Mouse (Mus musculus) cerebellum, adult 9-11 months (tissue): ENCODE results near the gene Zmynd8.

ENCODE experiments used
- DNase-seq: peaks from one replicate; pipeline ENCODE4 v3.0.0; 2022

The Zmynd8 gene

DNA sequence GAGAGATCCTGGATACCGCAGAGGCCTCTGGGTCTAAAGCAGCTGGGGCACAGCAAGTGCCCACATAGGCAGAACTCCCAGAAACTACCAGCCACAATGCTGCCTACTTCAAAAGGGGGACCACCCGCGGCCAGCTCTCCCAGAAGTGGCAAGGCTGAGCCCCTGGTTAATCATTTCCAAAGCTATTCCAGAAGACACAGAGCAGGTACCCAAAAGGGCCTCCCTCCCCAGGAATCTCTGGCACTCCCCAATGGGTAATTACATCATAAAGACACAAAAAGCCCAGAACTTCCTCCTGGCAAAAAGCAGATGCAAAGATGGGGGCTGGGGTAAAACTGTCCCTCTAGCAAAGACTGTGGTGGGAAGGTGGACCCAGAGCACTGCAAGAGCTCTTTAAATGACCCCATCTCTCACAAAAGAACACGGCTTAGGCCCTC, 41.4 kb downstream of the Zmynd8 start:
- no peak for DNase-seq

DNA sequence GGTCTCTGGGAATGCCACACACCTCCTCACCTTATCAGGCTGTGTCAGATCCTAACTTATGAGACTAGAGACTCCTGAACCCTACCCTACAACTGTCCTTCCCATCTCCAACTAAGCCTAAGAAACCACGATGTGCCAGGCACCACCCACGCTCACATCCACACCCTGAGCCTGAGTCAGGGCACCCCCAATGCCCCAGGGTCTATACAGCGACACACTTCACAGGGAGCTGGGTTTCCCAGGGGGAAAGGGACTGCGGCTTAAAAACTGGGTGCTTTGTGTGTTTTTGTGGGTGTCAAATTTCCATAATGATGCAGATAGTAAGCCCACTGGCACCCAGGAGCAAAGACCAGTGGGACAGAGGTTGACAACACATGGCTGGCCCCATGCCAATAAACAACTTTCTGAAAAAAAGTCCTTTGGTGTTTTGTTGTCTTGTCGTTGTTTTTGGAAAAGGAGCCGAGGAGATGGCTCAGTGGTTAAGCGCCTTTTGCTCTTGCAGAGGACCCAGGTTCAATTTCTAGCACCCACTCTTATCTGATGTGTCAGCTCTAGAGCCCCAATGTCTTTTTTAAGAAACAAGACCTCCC, 42.1 kb downstream of the Zmynd8 start:
- DNase-seq = no peak

DNA sequence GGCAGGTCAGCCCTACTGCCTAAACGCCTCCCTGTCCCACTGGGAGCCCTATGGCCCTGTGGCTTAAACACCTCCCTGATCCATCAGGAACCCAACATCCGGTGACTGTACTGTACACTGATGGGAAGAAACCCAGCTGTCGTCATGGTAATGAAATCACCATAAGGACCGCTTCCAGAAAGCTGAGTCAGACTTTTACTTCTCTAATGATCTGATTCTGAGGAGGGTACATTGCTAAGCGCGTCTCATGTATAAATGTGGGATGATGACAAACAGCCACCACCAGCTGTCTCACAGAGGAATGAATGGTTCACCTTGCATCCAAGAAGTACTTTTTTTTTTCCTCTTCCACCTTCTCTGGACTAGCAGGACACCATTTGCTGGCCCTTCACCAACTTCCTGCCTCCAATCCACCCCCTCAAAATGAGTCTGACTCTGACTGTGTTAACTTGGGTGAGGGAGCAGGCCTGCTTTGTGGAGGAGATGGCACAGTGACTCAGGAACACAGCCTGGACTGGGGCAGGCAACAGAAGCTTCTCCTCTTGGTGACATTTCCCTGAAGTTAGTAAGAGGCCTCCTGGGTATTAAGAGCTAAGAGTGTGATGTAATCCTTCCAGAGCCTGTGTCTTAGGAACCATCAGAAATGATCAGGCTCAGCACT, 43.0 kb downstream of the Zmynd8 start:
- peak; percentile 75 for DNase-seq

DNA sequence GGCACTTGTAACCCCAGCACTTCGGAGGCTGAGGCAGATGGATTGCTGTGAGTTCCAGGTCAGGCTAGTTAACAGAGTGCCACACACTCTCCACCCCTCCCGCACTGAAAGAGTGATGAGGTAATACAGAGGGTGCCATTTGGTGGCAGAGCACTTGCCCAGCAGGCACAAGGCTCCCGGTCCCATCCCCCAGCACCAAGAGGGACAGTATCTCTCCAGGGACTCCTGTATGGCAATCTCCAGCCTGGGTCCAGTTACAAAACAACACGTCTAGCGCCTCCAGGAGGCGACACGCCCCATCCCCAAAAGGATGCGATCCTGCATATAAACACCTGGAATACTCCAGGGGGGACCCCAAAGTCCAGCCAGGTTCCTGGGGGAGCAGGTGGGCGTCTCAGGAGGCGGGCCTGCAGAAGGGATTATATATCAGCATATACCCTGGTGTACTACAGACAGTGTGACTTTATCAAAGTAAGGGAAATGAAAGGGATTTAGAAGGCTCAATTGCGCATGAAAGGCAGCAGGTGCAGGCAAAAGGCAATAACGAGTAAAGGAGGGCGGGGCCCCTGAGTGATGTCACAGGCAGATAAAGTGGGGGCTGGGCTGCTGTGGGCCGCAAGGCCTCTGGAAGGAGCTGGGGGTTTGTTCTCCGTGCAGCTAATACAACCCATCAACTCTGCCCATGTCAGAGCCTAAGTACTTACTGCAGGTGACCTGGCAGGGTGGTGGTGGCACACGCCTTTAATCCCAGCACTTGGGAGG, 44.4 kb downstream of the Zmynd8 start:
- DNase-seq = peak; percentile 85

DNA sequence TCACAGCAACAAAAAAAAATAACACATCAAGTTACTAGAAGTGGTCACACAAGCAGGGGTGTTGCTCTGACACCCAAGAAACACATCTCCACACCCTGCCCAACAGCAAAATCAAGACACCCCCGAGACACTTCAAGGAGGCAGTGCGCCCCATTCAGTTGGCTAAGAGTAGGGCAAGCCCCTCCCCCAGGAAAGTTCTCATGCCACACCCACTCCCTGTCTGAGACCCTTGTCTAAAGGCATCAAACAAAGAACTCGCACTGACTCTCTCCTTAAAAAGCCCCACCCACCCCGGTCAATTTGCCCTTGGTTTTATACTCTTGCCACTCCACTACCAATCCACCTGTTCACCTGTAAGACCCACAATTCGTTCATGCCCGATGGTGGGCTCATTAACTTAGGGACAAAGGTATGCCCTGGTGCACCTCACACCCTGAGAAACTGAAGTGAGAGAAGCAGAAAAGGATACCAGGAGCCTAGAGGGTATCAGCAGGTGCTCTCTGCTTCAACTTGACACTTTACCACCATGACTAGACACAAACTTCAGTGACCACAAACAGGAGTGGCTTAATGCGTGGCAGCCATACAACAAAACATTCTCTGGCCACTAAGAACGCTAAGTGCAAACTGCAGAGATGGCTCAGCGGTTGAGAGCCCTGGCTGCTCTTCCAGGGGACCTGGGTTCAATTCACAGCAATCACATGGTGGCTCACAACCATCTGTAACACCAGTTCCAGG, 45.8 kb downstream of the Zmynd8 start:
- DNase-seq = no peak

DNA sequence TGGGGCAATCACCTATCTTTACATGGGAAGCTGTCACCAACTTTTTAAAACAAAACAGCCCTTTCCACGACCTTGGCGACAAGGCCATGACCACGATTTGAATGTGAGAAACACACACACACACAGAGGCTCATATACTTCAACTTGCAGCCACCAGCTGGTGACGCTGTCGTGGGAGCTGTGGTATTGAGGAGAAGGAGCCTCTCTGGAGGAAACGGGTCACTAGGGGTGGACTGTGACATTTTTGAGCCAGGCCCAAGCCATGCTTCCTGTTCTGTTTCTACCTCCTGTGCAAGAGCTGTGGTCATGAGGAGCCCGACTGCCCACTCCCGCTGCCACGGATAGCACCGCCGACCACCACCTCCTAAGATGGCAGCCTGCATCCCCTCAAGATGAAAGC, 46.4 kb downstream of the Zmynd8 start:
- no peak for DNase-seq

DNA sequence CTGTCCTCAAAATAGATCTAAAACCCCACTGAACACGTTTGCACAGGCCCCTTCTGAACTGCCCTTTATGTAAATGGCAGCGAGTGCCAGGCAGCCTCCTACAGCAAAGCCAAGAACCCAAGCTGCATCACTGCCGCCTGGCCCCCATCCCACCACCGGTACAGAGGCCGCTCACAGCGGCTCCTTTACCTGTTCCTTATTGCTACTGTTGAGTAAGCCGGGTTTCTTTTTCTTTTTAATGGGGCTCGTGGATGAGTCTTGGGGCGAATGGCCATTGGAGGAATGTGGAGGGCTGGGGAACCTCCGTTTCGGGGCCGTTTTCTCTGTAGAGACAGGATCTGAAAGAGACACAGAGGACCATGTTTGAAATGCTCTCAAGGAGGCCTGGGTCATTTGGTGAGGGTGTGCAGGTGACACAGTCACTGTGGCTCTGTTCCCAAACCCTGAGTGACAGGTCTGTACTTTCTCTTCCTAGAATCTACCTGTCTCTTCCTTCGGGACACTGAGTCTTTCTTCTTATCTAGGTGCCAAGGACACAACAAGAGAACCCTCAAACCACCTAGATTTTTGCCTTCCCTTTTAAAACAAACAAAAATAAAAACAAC, 46.9 kb downstream of the Zmynd8 start:
- peak; percentile 66 for DNase-seq

DNA sequence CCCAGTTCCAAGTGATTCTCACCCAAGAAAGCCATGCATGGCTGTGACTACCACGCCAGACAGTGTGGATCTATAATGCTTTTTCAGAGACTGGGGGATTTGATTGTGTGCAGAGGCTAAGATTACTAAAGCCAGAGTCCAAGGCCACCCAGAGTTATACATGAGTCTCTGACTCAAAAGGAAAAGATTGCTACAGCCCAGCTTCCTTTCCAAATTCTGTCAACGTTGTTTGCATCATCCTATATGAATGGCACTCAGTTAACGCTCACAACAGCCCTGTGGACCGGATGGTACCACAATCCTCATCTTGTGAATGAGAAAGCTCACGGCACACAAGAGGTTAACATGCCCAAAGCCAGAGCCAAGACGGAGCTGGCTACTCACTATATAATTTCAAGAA, 48.0 kb downstream of the Zmynd8 start:
- DNase-seq = no peak

DNA sequence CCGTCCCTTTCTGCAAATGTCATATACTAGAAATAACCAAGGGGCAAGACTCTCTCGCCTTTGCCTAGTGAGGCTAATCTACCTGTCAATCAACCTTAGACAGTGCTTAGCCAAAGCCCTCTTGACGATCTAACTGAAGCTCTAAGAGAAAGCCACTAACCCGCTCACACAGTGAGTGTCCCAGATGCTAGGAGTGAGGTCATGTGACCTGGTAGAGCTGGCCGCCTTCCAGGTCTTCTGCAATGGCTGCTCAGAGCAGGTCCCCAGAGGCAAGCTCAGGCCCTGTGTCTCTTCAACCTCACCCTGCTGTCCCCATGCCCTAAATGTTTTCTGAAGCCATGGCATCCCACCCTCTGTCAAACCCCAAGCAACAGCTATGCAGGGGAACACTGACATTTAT, 49.7 kb downstream of the Zmynd8 start:
- DNase-seq = peak; percentile 77

DNA sequence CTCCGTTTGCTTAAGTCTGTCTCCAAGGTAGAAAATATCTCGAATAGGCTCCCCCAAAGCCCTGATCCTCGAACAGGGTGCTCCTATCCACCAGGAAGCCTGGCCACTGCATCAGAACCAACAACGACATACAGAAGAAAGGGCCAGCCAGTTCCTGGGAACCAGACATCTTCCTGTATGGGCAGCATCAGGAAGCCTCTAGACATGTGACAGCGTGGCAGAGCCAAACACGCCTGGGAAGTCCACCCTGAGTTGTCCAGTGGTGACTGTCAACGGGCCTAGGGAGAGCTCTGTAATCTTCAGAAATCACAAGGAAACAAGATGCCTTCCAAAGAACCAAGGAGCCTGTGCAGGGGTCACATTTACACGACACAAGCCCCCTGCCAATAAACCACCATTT, 52.0 kb downstream of the Zmynd8 start:
- no peak for DNase-seq

DNA sequence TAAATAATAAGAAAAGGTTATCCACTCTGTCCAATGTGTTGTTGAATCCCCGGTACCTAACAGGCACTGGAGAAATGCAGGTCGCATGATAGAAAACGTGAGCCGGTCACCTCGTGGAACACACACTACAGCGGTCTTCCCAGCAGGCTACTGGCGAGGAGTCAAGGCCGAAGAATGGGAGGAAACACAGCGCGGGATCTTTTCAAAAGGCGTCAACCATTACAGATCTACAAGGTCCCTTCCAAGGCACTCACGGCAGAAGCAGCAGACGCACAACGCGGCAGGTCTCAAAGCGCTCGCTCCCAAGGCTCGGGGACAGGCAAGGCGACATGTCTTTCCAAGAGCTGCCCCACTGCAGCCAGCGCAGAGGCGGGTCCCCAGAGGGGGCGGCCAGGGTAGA, 53.3 kb downstream of the Zmynd8 start:
- peak; percentile 83 for DNase-seq

DNA sequence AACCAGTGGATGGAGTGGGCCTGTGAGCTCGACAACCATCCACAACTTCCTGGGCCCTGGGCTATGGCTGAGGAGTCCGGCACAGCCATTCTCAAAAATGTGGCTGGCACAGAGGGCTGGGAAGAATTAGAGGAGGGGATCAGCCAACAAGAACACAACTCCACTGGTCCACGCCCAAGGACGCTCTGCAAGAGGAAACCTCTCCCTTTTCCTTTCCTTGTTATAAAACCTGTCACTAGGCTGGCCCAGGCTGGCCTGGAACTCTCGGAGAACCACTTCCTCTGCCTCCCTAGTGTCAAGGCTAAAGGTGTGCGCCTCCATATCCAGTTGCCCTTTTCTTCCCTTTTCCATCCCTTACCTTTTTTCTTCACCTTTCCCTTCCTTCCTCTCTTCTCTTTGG, 55.5 kb downstream of the Zmynd8 start:
- no peak for DNase-seq

DNA sequence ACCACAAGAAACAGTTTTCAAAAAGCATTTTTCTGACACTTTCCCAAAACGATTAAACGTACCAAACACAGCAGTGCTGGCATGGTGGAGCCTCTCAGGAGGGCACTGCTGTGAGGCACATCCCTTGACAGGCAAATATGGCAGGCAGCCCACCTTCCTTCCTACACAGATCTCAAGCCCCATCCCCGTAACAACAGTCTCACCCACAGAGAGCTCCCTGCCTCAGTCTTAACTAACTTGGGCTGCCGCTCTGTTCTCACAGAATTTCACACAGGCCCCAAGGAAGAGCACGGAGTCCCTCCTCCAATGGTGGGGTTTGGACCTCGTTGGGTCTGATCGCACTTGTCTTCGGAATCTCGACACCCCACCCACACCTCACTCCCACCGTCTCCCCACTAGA, 56.6 kb downstream of the Zmynd8 start:
- DNase-seq = no peak

DNA sequence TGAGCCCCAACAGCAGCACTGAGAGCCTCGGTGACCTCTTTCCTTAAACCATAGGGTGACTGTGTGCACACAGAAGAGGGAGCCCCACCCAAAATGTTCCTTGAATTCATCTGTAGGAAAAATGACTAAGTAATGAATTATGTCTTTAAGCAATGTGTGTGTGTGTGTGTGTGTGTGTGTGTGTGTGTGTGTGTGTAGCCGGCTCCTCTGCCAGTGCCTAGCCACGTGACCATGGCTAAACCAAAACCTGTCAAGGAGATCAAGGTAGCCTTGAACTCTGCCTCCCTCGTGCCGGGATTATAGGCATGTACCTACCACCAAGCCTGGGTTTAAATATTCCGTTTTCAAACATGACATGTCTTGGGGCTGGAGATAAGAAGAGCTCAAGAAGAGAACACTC, 57.0 kb downstream of the Zmynd8 start:
- no peak for DNase-seq

DNA sequence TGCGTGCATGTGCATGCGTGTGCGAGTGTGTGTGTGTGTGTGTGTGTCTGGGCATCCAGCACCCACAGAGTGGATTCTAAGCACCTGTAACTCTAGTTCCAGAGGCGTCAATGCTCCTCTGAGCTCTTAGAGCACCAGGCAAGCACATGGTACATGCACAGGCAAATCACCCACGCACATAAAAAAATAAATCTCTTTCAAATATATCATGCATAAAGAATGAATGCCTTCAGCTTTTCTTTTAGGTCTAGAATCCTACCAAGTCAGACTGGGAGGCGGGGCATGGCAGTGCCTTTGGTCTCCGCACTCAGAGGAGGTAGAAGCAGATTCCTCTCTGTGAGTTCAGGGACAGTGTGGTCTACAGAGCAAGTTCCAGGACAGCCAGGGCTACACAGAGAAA, 58.0 kb downstream of the Zmynd8 start:
- no peak for DNase-seq

DNA sequence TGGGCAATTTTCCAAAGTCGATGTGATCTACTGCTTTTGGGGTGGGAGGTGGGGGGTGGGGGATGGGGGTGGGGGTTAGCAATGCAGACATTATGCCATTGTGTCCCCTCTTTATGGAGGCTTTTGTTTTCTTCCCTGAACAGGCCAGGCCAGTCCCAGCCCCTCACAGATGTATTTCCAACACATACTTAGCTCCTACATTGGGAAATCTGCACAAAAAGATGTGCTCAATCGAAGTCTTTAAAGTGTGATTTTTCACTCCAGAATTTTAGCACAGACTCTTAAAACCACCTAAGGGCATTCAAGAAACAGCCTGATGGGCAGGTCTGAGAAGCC, 59.5 kb downstream of the Zmynd8 start:
- no peak for DNase-seq

DNA sequence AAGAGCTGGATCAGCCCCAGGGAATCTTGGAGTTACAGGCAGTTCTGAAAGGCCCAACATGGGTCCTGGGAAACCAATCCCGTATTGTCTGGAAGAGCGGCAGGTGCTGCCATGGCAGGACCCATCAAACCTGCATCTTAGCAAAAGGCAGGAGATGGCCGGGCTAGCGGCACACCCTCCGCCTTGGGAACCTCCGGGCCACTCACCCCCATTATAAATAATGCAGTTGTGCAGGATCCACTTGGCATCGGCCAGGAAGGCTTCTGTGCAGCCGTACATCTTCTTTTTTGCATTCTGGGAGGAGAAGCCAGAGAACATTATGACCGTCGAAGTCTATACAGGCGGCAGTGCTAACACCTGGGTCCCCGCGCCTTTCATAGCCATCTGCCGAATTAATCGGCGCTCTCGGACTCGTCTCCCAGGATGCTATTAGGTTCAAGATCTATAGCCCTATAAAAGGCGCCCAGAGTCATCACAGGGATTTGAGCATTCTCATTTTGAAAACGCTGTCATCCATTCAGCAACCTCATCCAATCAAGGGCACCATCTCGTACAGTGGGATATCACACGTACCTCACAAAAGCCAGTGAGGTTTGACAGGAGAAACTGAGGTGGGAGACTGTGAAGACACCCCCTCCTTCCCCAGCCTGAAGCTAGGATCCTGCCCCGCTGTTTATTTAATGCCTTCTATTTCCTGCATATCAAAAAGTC, 60.1 kb downstream of the Zmynd8 start:
- no peak for DNase-seq

DNA sequence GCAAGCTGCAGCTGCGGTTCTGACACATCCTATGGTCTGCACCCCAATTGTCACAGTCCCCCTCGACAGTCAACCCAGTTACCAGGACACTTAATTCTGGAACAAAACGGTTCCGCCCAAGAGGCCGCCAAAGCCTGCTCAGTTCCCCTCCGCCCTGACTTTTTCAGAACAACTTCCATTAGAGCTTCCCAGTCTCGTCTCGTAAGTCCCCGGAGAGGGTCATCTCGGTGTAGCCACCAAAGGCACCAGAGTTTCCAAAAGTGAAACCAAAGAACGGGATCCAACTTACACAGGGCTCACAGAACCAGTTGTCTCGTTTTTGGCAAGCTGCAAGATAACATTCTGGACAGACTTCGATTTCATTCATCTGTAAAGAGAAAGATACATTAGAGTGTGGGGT, 64.2 kb downstream of the Zmynd8 start:
- DNase-seq = no peak

DNA sequence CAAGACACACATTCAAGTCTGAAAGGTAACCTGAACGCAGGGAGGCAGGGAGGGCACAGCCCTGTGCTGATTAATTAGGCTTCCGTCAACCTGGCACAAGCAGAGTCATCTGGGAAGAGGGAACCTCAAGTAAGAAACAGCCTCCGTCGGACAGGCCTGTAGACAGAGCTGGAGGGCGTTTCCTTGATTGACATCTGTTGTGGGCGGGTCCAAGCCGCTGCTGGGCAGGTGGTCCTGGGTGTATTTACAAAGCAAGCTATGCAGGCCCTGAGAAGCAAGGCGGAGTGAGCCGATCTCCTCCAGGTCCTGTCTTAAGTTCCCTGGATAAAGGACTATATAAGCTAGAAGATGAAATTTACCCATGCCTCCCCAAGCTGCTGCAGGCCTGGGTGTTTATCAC, 65.3 kb downstream of the Zmynd8 start:
- DNase-seq = no peak

DNA sequence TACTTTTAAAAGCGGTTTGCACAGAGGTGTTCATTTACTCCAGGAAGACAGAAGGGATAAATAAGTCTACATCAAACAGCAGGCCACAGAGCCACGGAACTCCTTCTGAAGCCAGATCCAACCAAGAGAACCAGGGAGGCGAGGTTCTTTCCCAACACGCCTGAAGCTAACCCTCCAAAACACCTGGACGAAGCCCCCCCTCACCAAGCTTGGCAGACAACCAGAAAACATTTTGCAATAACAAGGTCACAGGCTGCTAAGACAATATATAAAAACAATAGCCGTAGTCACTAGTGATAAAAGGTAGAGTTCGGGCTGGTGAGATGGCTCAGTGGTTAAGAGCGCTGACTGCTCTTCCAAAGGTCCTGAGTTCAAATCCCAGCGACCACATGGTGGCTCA, 66.1 kb downstream of the Zmynd8 start:
- DNase-seq = no peak

DNA sequence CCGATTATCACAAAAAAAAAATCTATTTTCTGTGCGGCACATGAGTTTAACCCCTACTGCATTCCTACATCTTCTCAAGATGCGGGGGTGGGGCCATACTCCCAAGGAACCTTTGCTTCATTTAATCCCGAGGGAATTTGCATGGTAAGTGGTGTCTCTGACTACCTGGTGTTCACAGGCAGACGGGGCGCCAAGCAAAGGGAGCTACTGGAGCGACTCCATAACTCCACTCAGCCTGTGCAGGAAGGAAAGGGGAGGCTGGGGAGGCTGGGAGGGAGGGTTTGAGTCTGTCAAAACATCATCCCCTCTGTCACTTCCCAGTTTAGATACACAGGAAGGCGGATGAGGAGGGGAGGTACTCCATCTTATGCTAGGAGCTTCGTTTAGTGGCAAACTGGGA, 66.5 kb downstream of the Zmynd8 start:
- no peak for DNase-seq

DNA sequence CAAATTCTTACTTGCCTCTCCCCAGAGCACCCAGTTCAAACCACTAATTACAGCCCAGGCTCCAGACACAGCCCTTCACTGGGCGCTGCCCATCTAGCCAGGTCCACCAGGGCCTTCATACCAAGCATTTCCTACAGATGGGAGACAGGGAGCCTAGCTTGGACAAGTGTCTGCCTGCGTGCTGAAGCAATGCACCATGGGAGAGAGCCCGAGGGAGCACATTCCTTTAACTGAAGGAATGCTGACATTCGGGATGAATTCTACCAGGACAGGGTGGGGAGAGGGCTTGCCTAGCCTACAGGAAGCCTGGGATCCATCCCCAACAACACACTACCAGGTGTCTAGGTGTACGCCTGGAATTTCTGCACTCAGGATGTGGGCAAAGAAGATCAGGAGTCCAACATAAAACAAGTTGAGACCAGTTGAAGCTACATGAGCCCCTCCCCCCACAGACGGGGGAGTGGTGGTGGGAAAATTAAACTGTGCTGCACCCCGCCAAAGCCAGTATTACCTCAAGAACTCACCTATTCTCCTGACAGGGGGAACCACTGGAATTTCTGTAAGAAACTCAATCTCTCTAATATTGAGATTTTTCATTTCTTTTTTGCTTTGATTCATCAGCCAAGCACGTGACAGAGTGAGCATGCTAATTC, 67.1 kb downstream of the Zmynd8 start:
- DNase-seq = no peak
